Mouse (Mus musculus) hindbrain, embryonic 14.5 days (tissue): Measurements from ENCODE around the gene Lrrfip2. TPM values are rescaled to one million over a fixed set of nuclear protein-coding genes. Genes with fewer than 3 reads are reported as not detected.

Source experiments
- ATAC-seq: fragments of 200-750 bp; cut with Nextera tagmentation; 2 replicates; pipeline ENCODE4 v1.8.0; 2017; ENCODE audit warnings: moderate number of reproducible peaks, mild to moderate bottlenecking, moderate TSS enrichment, moderate library complexity; ENCODE audit not compliant: low FRiP score
- DNase-seq: peaks from one replicate; pipeline ENCODE4 v3.0.0-alpha.2; 2015; ENCODE audit warnings: low spot score
- H3K27ac ChIP-seq: fragments of 300-500 bp; sonication (generic); 2 replicates; pipeline ENCODE4 v1.5.1; 2014; ENCODE audit warnings: mild to moderate bottlenecking, moderate library complexity
- H3K27me3 ChIP-seq: fragments of 300-500 bp; sonication (generic); 2 replicates; pipeline ENCODE4 v1.6.1; 2014; ENCODE audit warnings: mild to moderate bottlenecking, low read length, mixed read lengths; ENCODE audit not compliant: control insufficient read depth, insufficient read depth
- H3K36me3 ChIP-seq: fragments of 300-500 bp; sonication (generic); replicated peaks from 2 replicates; pipeline ENCODE4 v1.6.1; 2014; ENCODE audit not compliant: control insufficient read depth, insufficient read depth
- H3K4me1 ChIP-seq: fragments of 300-500 bp; sonication (generic); replicated peaks from 2 replicates; pipeline ENCODE4 v1.6.1; 2014; ENCODE audit warnings: antibody characterized with exemption, low read length, mixed read lengths; ENCODE audit not compliant: control insufficient read depth, insufficient read depth
- H3K4me2 ChIP-seq: fragments of 300-500 bp; sonication (generic); replicated peaks from 2 replicates; pipeline ENCODE4 v1.6.1; 2014; ENCODE audit warnings: mild to moderate bottlenecking, moderate library complexity
- H3K4me3 ChIP-seq: fragments of 300-500 bp; sonication (generic); replicated peaks from 2 replicates; pipeline ENCODE4 v1.5.1; 2014; ENCODE audit warnings: mild to moderate bottlenecking, low read length
- H3K9ac ChIP-seq: fragments of 300-500 bp; sonication (generic); 2 replicates; pipeline ENCODE4 v1.6.1; 2014
- H3K9me3 ChIP-seq: fragments of 300-500 bp; sonication (generic); 2 replicates; pipeline ENCODE4 v1.6.1; 2016; ENCODE audit warnings: low read length; ENCODE audit not compliant: control insufficient read depth
- WGBS: fragments of 180-500 bp; shearing (Covaris S2); extraction: QIAGEN DNeasy Blood & Tissue Kit; methylation state at CpG from one replicate; pipeline ENCODE4 v1.1.7; 2014; 5-methylcytosine and 5-hydroxymethylcytosine counted together
- polyA plus RNA-seq: library from polyadenylated mRNA; unstranded; fragments of >200 nt; fragmentation: Nextera tagmentation; extraction: Ambion mirVana; gene quantifications from 2 replicates; pipeline ENCODE4 v1.2.1, GENCODE M21; 2014

Lrrfip2 gene
- polyA plus RNA-seq, 1 experiment from 2014 or later, result 40.5 TPM

DNA sequence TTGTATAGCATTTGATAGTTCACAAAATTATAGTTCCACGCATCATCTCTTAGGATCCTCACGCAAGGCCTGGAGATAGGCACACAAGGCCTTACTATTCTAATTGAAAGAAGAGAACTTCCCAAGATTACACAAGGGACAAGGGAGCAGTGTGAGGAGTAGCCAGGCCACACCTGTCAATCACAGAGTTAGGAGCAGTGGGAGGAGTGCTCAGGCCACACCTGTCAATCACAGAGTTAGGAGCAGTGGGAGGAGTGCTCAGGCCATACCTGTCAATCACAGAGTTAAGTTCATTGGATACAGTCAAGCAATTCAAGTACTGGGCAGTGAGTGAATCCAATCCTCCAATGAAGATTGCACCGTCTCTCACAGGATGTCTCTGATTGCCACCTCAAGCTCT lies 17.0 kb upstream of the Lrrfip2 start:
- Histone ChIP-seq H3K4me2 (no peak overlapping the region), H3K9ac (no peak overlapping the region), H3K27ac (no peak overlapping the region), H3K27me3 (no peaks in the 10 kb centered on the region), H3K9me3 (no peaks in the 10 kb centered on the region), H3K4me3 (no peak overlapping the region), H3K4me1 (no peaks in the 10 kb centered on the region), H3K36me3 (no peaks in the 10 kb centered on the region)
- ATAC-seq, result no peak
- DNase-seq, result no peak
- WGBS, result 90% methylated on average over 3 of the region's 3 CpGs

DNA sequence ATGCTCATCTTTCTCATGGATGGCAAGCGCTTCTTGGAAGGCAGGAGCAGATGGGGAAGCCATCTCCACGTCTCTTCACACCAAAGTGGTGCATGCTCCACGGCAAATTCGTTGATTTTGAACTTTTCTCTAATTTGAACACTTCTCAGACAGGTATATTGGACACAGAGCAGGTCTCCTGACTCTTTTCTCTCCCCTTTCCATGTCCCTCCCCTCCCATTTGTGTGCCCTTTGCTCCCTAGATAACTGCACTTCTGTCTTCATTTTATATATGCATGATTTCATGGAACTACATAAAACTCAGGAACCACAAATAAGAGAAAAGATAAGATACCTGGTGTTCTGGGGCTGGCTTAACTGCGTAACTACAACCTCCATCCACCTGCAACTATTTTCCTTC lies 14.1 kb upstream of the Lrrfip2 start:
- no peaks in the 10 kb centered on the region for H3K27me3 ChIP-seq
- no peak for ATAC-seq
- WGBS, result 81% methylated on average over 5 of the region's 5 CpGs
- H3K4me3 ChIP-seq, result no peak overlapping the region
- DNase-seq, result no peak
- H3K27ac ChIP-seq, result no peak overlapping the region
- no peaks in the 10 kb centered on the region for H3K4me1 ChIP-seq
- H3K36me3 ChIP-seq, result no peaks in the 10 kb centered on the region
- no peak overlapping the region for H3K9ac ChIP-seq
- no peaks in the 10 kb centered on the region for H3K9me3 ChIP-seq
- H3K4me2 ChIP-seq, result no peak overlapping the region

DNA sequence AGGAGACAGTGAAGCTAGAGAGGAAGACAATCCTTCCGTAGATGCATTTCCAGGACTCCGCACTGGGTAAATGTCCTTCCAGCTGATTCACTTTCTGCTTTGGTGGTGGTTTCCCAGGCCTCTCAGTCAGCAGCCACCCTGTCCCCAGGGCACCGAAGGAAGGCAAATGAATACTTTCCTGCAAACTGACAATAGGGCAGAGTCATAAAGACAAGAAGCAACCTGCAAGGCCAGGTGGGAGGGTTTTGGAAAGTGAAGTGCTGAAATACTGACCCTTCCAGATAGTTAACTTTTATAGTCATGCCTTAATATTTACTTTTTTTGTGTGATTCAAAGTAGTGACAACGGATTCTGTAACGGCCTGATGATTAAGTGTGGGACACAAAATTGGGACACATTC lies 13.5 kb upstream of the Lrrfip2 start:
- 96% methylated on average over 5 of the region's 5 CpGs for WGBS
- no peak for ATAC-seq

DNA sequence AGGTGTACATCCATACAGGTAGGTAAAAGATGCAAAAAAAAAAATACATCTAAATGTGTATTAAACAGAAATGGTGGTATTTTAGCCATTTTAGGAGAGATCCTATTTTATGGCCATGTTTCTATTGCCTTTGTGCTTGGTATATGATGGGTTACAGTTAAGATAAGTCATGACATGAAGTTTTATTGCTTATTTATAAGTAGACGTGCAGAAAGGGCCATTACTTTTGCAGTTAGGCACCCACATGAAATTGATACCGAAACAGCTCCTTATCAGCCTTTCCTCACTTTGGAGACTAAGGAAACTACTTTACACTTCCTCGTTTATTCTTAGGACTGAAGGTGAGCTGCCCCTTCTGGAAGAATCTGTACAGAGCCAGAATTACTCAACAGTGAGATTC lies 9.5 kb upstream of the Lrrfip2 start:
- ATAC-seq, result no peak
- no peak overlapping the region for H3K4me3 ChIP-seq
- H3K4me1 ChIP-seq, result no peaks in the 10 kb centered on the region
- 84% methylated on average over 3 of the region's 3 CpGs for WGBS
- no peak for DNase-seq
- H3K27ac ChIP-seq, result no peak overlapping the region
- H3K36me3 ChIP-seq, result no peaks in the 10 kb centered on the region
- no peaks in the 10 kb centered on the region for H3K9me3 ChIP-seq
- H3K27me3 ChIP-seq, result no peaks in the 10 kb centered on the region
- no peak overlapping the region for H3K9ac ChIP-seq
- no peak overlapping the region for H3K4me2 ChIP-seq

More for the DNA sequence above, 13.5 kb upstream of the Lrrfip2 start:
- Histone ChIP-seq H3K36me3 (no peaks in the 10 kb centered on the region), H3K27ac (no peak overlapping the region), H3K4me1 (no peaks in the 10 kb centered on the region), H3K9ac (no peak overlapping the region), H3K9me3 (no peaks in the 10 kb centered on the region), H3K4me3 (no peak overlapping the region), H3K27me3 (no peaks in the 10 kb centered on the region), H3K4me2 (no peak overlapping the region)
- DNase-seq, result no peak

DNA sequence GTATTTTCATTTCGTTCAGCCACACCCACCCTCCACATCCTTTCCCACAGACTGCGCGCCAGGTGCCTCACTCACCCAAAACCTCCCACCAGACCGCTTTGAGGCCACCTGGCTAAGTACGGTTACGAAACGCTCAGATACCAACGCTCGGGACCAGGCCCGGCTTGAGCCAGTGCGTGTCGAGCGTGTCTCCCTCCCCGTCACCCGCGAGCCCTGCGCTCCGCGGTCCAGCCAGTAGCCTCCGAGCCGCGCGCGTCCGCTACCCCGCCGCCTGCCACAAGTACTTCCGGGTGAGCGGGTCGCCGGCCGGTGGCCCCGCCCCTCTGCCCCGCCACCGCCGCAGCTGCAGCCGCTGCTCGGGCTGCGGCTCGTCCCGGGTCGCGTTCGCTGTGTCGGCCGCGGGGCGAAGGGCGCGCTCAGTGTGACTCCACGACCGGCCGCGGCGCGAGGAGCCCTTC lies 431 bp downstream of the Lrrfip2 start:
- Histone ChIP-seq H3K27me3 (no peaks in the 10 kb centered on the region), H3K9ac (peak overlapping the region; percentile 93), H3K36me3 (peaks cover 5% of the 10 kb centered on the region; the same call in 1 of the 2 replicates), H3K27ac (peak overlapping the region; percentile 86), H3K4me2 (peak overlapping the region; percentile 60), H3K9me3 (no peaks in the 10 kb centered on the region), H3K4me1 (peaks cover 15% of the 10 kb centered on the region), H3K4me3 (peak overlapping the region; percentile 98)
- WGBS, result under 1% methylated on average over 56 of the region's 56 CpGs
- DNase-seq (peak; percentile 80), ATAC-seq (peak; percentile 97)

DNA sequence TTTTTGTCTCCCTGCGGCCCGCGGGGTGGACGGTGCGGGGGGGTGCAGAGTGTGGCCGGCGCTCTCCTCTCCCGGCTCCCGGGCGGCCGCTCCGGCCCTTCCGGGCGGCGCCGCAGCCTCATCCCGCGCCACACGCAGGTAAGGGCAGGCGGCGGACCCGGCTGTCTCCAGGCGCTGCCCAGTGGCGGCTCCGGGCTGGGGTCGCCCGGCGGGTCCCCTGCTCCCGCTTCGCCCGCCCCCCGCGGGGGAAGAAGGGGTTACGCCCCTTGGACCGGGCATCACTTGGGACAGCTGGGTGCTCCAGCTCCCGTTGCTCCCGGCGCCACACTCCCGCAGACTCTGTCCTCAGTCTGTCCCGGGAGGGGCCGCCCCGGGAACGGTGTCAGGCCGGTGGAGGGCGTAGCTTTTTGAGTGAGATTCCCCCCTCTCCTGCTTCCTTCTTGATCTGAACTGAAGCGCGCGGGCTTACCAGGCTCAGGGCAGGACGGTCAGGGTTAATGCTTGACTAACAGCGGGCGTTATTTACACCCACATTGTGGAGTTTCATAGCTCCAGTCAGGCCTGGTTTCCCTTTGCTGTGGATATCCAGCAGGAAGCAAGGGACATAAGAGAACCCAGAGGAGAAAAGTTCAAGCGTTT lies 979 bp downstream of the Lrrfip2 start:
- DNase-seq (no peak), ATAC-seq (peak; percentile 90)
- Histone ChIP-seq H3K9me3 (no peaks in the 10 kb centered on the region), H3K27ac (peak overlapping the region; percentile 86), H3K4me3 (peak overlapping the region; percentile 98), H3K4me1 (peaks cover 15% of the 10 kb centered on the region), H3K36me3 (peaks cover 5% of the 10 kb centered on the region; the same call in 1 of the 2 replicates), H3K4me2 (peak overlapping the region; percentile 60), H3K27me3 (no peaks in the 10 kb centered on the region), H3K9ac (peak overlapping the region; percentile 93)
- WGBS, result under 1% methylated on average over 24 of the region's 52 CpGs

DNA sequence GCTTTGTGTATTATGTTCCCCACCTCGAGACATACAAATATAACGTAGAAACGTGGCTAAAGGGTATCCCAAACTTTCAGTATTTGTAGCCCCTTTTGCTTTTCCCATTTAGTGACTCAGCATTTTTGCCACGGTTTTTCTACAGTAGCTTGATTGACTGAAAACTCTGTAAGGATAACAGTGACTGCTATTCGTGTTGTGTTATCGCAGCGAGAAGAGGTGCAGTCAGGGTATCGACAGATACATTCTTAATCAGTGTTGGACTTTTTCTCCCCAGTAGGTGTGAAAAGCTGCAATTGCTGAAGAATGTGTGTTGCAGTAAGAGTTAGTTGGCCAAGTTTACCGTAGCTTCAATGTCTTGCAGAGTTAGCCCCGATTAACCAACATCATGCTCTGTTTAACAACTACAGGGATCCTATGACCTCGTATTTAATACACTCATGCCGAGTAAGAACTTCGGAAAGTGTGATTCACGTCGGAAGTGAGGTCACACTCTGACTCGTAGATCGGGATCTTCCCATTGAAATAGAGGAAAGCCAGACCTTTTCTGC lies 1.6 kb downstream of the Lrrfip2 start:
- H3K4me2 ChIP-seq, result peak overlapping the region; percentile 60
- no peak overlapping the region for H3K27ac ChIP-seq
- no peaks in the 10 kb centered on the region for H3K9me3 ChIP-seq
- H3K36me3 ChIP-seq, result peaks cover 5% of the 10 kb centered on the region; the same call in 1 of the 2 replicates
- H3K9ac ChIP-seq, result peak overlapping the region; percentile 93
- H3K4me1 ChIP-seq, result peaks cover 15% of the 10 kb centered on the region
- ATAC-seq (no peak), DNase-seq (peak; percentile 35)
- no peaks in the 10 kb centered on the region for H3K27me3 ChIP-seq
- peak overlapping the region; percentile 98 for H3K4me3 ChIP-seq
- WGBS, result 17% methylated on average over 17 of the region's 17 CpGs

DNA sequence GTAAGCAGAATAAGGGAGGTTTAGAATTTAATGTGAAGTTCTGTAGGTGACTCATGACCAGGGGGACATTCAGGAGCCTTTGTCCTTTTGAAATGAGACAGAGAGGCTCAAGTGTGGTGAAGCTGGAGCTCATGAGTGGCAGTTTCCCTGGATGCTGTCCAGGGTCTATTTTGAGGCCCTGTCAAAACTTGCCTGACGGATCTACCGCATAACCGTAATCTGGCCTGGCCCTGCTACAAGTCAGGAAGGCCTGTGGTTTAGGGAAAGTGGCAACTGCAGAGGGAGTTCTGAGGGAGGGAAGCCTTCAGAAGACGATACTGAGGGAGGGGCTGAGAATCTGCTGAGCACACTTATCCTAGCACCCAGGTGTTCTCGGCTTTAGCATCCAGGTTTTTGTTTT lies 5.1 kb downstream of the Lrrfip2 start:
- no peak overlapping the region for H3K27ac ChIP-seq
- peaks cover 5% of the 10 kb centered on the region; the same call in 1 of the 2 replicates for H3K36me3 ChIP-seq
- peaks cover 10% of the 10 kb centered on the region for H3K4me1 ChIP-seq
- H3K27me3 ChIP-seq, result no peaks in the 10 kb centered on the region
- H3K4me3 ChIP-seq, result no peak overlapping the region
- ATAC-seq, result no peak
- DNase-seq, result no peak
- H3K4me2 ChIP-seq, result no peak overlapping the region
- H3K9me3 ChIP-seq, result no peaks in the 10 kb centered on the region
- WGBS, result 73% methylated on average over 5 of the region's 5 CpGs
- no peak overlapping the region for H3K9ac ChIP-seq

DNA sequence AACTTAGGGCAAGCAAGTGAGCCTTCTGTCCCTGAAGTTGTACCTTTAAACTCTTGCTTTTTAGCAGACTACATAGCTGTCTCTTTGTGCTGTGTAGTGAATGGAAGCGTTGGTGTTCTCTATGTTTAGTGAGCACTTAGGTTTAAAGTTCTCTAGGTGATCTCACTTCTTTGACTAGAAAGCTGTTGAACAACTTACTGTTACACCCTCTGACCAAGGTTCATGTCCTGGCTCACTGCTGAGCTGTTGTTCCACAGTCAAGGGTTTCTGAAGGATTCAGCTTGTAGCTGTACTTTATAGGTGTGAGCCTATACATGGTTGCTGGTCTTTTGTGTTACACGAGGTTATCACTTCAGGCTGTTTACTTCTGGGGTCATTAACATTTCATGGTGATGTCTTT lies 5.9 kb downstream of the Lrrfip2 start:
- ATAC-seq (no peak), DNase-seq (no peak)
- H3K36me3 ChIP-seq, result peaks cover 5% of the 10 kb centered on the region; the same call in 1 of the 2 replicates
- 65% methylated on average over 2 of the region's 2 CpGs for WGBS
- no peaks in the 10 kb centered on the region for H3K9me3 ChIP-seq
- no peak overlapping the region for H3K4me2 ChIP-seq
- H3K4me3 ChIP-seq, result no peak overlapping the region
- H3K27ac ChIP-seq, result no peak overlapping the region
- peaks cover 9% of the 10 kb centered on the region for H3K4me1 ChIP-seq
- no peaks in the 10 kb centered on the region for H3K27me3 ChIP-seq
- H3K9ac ChIP-seq, result no peak overlapping the region
